Mouse (Mus musculus) embryonic facial prominence, embryonic 11.5 days (tissue): Measurements from ENCODE around the gene Fam187a. TPM values are rescaled to one million over a fixed set of nuclear protein-coding genes. Genes with fewer than 3 reads are reported as not detected.
A peak's percentile ranks its signal among the peaks of the same experiment; 100 is the strongest.

Experiments
- ATAC-seq: fragments of 200-750 bp; cut with Nextera tagmentation; replicated peaks from 2 replicates; pipeline ENCODE4 v1.8.0; 2017; ENCODE audit warnings: low read depth; ENCODE audit not compliant: insufficient number of reproducible peaks, low FRiP score, low TSS enrichment
- DNase-seq: peaks from one replicate; pipeline ENCODE4 v3.0.0-alpha.2; 2015; ENCODE audit warnings: low spot score
- H3K27ac ChIP-seq: fragments of 300-500 bp; sonication (generic); replicated peaks from 2 replicates; pipeline ENCODE4 v1.5.1; 2014; ENCODE audit warnings: mild to moderate bottlenecking, low read depth, low read length, control low read depth
- H3K27me3 ChIP-seq: fragments of 300-500 bp; sonication (generic); 2 replicates; pipeline ENCODE4 v1.6.1; 2014; ENCODE audit warnings: mild to moderate bottlenecking, low read length, moderate library complexity, mixed read lengths; ENCODE audit not compliant: control insufficient read depth, insufficient read depth
- H3K36me3 ChIP-seq: fragments of 300-500 bp; sonication (generic); replicated peaks from 2 replicates; pipeline ENCODE4 v1.6.1; 2014; ENCODE audit warnings: low read depth, mild to moderate bottlenecking, low read length, moderate library complexity, mixed read lengths; ENCODE audit not compliant: control insufficient read depth, insufficient read depth
- H3K4me1 ChIP-seq: fragments of 300-500 bp; sonication (generic); 2 replicates; pipeline ENCODE4 v1.6.1; 2014; ENCODE audit warnings: low read length, mixed read lengths; ENCODE audit not compliant: control insufficient read depth, insufficient read depth
- H3K4me2 ChIP-seq: fragments of 300-500 bp; sonication (generic); 2 replicates; pipeline ENCODE4 v1.6.1; 2014; ENCODE audit warnings: low read depth, mild to moderate bottlenecking, control low read depth, low read length, moderate library complexity
- H3K4me3 ChIP-seq: fragments of 300-500 bp; sonication (generic); 2 replicates; pipeline ENCODE4 v1.5.1; 2014; ENCODE audit warnings: low read depth, low read length, control low read depth
- H3K9ac ChIP-seq: fragments of 300-500 bp; sonication (generic); replicated peaks from 2 replicates; pipeline ENCODE4 v1.6.1; 2014; ENCODE audit warnings: mild to moderate bottlenecking, control low read depth, low read length
- H3K9me3 ChIP-seq: fragments of 300-500 bp; sonication (generic); replicated peaks from 2 replicates; pipeline ENCODE4 v1.6.1; 2016; ENCODE audit warnings: mild to moderate bottlenecking, low read length, inconsistent platforms, mixed read lengths; ENCODE audit not compliant: control insufficient read depth
- WGBS: fragments of 180-500 bp; shearing (Covaris S2); extraction: QIAGEN DNeasy Blood & Tissue Kit; methylation state at CpG from one replicate; pipeline ENCODE4 v1.1.7; 2014; 5-methylcytosine and 5-hydroxymethylcytosine counted together
- polyA plus RNA-seq: library from polyadenylated mRNA; unstranded; fragments of >200 nt; fragmentation: Nextera tagmentation; extraction: Ambion mirVana; gene quantifications from 2 replicates; pipeline ENCODE4 v1.2.1, GENCODE M21; 2014

Fam187a gene
- not detected in 2 replicates for polyA plus RNA-seq

- no peaks in the 10 kb centered on the region; the same call in 1 of the 2 replicates for H3K27me3 ChIP-seq
- no peaks in the 10 kb centered on the region for H3K36me3 ChIP-seq
- 61% methylated on average over 10 of the region's 10 CpGs for WGBS
- no peaks in the 10 kb centered on the region for H3K9me3 ChIP-seq
- no peak within 1 kb of the TSS for H3K9ac ChIP-seq
- H3K4me3 ChIP-seq = no peak within 1 kb of the TSS
- no peaks in the 10 kb centered on the region for H3K4me1 ChIP-seq
- DNase-seq (no peak), ATAC-seq (no peak)
- no peak within 1 kb of the TSS for H3K27ac ChIP-seq
- no peak within 1 kb of the TSS for H3K4me2 ChIP-seq
Observed at GRCm38 (mm10) chr11:102884616-102885219, at the start of gene Fam187a. Gene Fam187a, plus strand, starts transcription at chr11:102885169.

GRCm38 (mm10) chr11:102835549-102835948, 49.4 kb upstream of the Fam187a start, which contains the start of gene Higd1b:
Gene Higd1b, plus strand, starts transcription at chr11:102835849.
- no peaks in the 10 kb centered on the region for H3K9me3 ChIP-seq
- H3K4me1 ChIP-seq = no peaks in the 10 kb centered on the region
- DNase-seq = no peak
- peaks cover 9% of the 10 kb centered on the region for H3K36me3 ChIP-seq
- no peak within 1 kb of the TSS for H3K4me2 ChIP-seq
- H3K9ac ChIP-seq = no peak within 1 kb of the TSS
- no peak for ATAC-seq
- no peaks in the 10 kb centered on the region for H3K27me3 ChIP-seq
- H3K27ac ChIP-seq = no peak within 1 kb of the TSS
- H3K4me3 ChIP-seq = no peak within 1 kb of the TSS
- 86% methylated on average over 4 of the region's 4 CpGs for WGBS

- Histone ChIP-seq H3K4me3 (no peak overlapping the region), H3K4me2 (no peak overlapping the region), H3K4me1 (no peaks in the 10 kb centered on the region), H3K9me3 (no peaks in the 10 kb centered on the region), H3K27me3 (no peaks in the 10 kb centered on the region), H3K36me3 (peaks cover 9% of the 10 kb centered on the region), H3K27ac (no peak overlapping the region), H3K9ac (no peak overlapping the region)
- DNase-seq (no peak), ATAC-seq (no peak)
- 89% methylated on average over 9 of the region's 9 CpGs for WGBS
Observed at GRCm38 (mm10) chr11:102836146-102836545, 48.8 kb upstream of the Fam187a start.

- no peak for ATAC-seq
- WGBS = 94% methylated on average over 1 of the region's 1 CpGs
Observed at GRCm38 (mm10) chr11:102837385-102837784, 47.6 kb upstream of the Fam187a start.

GRCm38 (mm10) chr11:102838126-102838525, 46.8 kb upstream of the Fam187a start:
- no peak overlapping the region for H3K4me2 ChIP-seq
- H3K27ac ChIP-seq = no peak overlapping the region
- 88% methylated on average over 2 of the region's 2 CpGs for WGBS
- H3K4me3 ChIP-seq = no peak overlapping the region
- no peaks in the 10 kb centered on the region for H3K4me1 ChIP-seq
- no peak overlapping the region for H3K9ac ChIP-seq
- DNase-seq (no peak), ATAC-seq (no peak)
- no peaks in the 10 kb centered on the region for H3K9me3 ChIP-seq
- peaks cover 17% of the 10 kb centered on the region for H3K36me3 ChIP-seq
- H3K27me3 ChIP-seq = no peaks in the 10 kb centered on the region

More at GRCm38 (mm10) chr11:102837385-102837784, 47.6 kb upstream of the Fam187a start:
- Histone ChIP-seq H3K9me3 (no peaks in the 10 kb centered on the region), H3K4me1 (no peaks in the 10 kb centered on the region), H3K4me3 (no peak overlapping the region), H3K27ac (no peak overlapping the region), H3K27me3 (no peaks in the 10 kb centered on the region), H3K4me2 (no peak overlapping the region), H3K9ac (no peak overlapping the region), H3K36me3 (peaks cover 12% of the 10 kb centered on the region)
- DNase-seq = no peak

GRCm38 (mm10) chr11:102838616-102839150, 46.3 kb upstream of the Fam187a start:
- Histone ChIP-seq H3K4me3 (no peak overlapping the region), H3K9me3 (no peaks in the 10 kb centered on the region), H3K4me2 (no peak overlapping the region), H3K9ac (no peak overlapping the region), H3K4me1 (no peaks in the 10 kb centered on the region), H3K27ac (no peak overlapping the region), H3K36me3 (peaks cover 18% of the 10 kb centered on the region), H3K27me3 (no peaks in the 10 kb centered on the region)
- 79% methylated on average over 9 of the region's 9 CpGs for WGBS
- DNase-seq = no peak
- no peak for ATAC-seq

- WGBS = 70% methylated on average over 10 of the region's 10 CpGs
Observed at GRCm38 (mm10) chr11:102845926-102846325, 39.0 kb upstream of the Fam187a start.

GRCm38 (mm10) chr11:102851883-102852282, 33.1 kb upstream of the Fam187a start:
- no peaks in the 10 kb centered on the region for H3K27me3 ChIP-seq
- 70% methylated on average over 5 of the region's 5 CpGs for WGBS
- H3K4me3 ChIP-seq = no peak overlapping the region
- H3K4me1 ChIP-seq = no peaks in the 10 kb centered on the region
- no peak overlapping the region for H3K9ac ChIP-seq
- ATAC-seq (0 out of 2 replicates have a peak, but pooled peaks have one; percentile 56), DNase-seq (peak; percentile 60)
- no peak overlapping the region for H3K4me2 ChIP-seq
- peaks cover 11% of the 10 kb centered on the region for H3K36me3 ChIP-seq
- no peaks in the 10 kb centered on the region for H3K9me3 ChIP-seq
- no peak overlapping the region for H3K27ac ChIP-seq

More at GRCm38 (mm10) chr11:102845926-102846325, 39.0 kb upstream of the Fam187a start:
- Histone ChIP-seq H3K4me3 (no peak overlapping the region), H3K4me2 (no peak overlapping the region), H3K9ac (no peak overlapping the region), H3K27ac (no peak overlapping the region), H3K27me3 (no peaks in the 10 kb centered on the region), H3K9me3 (no peaks in the 10 kb centered on the region), H3K4me1 (no peaks in the 10 kb centered on the region), H3K36me3 (peaks cover 32% of the 10 kb centered on the region)
- no peak for ATAC-seq
- no peak for DNase-seq
